Mouse (Mus musculus) left cerebral cortex, adult 8-10 months (tissue): ENCODE results near the gene Snx15. TPM values are rescaled to one million over a fixed set of nuclear protein-coding genes. Genes with fewer than 3 reads are reported as not detected.
"Not testable (repeated sequence)": the region's sequence is repeated elsewhere in the genome, so short reads cannot be mapped to it uniquely, and the experiment has no call there.

Source experiments
- DNase-seq, 2 experiments: peaks; one replicate each; pipeline ENCODE4 v3.0.0; 2022; ENCODE audit warnings: low spot score in 2 of 2
- total RNA-seq, 4 experiments: library from RNA; stranded (reverse); gene quantifications; 2 replicates each; pipeline ENCODE4 v1.2.4; 2022

Snx15 gene
- total RNA-seq = 10 to 100 TPM; 36.9 to 50.9 (median 45.7) TPM

- DNase-seq = peak; percentile 94 to 96
Measured at GRCm38 (mm10) chr19:6127760-6128341, at the start of gene Snx15. Gene Snx15 (minus strand): TSS chr19:6128304.

- DNase-seq = no peak
Measured at GRCm38 (mm10) chr19:6174771-6175170, 46.7 kb upstream of the Snx15 start.

- DNase-seq = no peak
Measured at GRCm38 (mm10) chr19:6171215-6171614, 43.1 kb upstream of the Snx15 start.

- no peak for DNase-seq
Measured at GRCm38 (mm10) chr19:6166750-6167149, 38.6 kb upstream of the Snx15 start.

- DNase-seq = no peak
Measured at GRCm38 (mm10) chr19:6163872-6164547, 35.9 kb upstream of the Snx15 start.

GRCm38 (mm10) chr19:6157220-6157619 lies 29.1 kb upstream of the Snx15 start:
- no peak for DNase-seq

GRCm38 (mm10) chr19:6156372-6156771 lies 28.3 kb upstream of the Snx15 start:
- DNase-seq = no peak

GRCm38 (mm10) chr19:6155174-6155573 lies 27.1 kb upstream of the Snx15 start:
- DNase-seq = no peak

GRCm38 (mm10) chr19:6144842-6145241 lies 16.7 kb upstream of the Snx15 start:
- no peak for DNase-seq

GRCm38 (mm10) chr19:6141394-6141749 lies 13.3 kb upstream of the Snx15 start, which contains the start of gene Arl2:
Gene Arl2 (minus strand): TSS chr19:6141548.
- DNase-seq = peak in 1 of 2 experiments; percentile 83

- peak; percentile 88 to 93 for DNase-seq
Measured at GRCm38 (mm10) chr19:6140678-6141393, 12.7 kb upstream of the Snx15 start, which contains the start of gene Batf2. Gene Batf2 (plus strand): TSS chr19:6140983.

- DNase-seq = no peak
Measured at GRCm38 (mm10) chr19:6140374-6140677, 12.2 kb upstream of the Snx15 start.

- no peak for DNase-seq
Measured at GRCm38 (mm10) chr19:6139701-6140100, 11.6 kb upstream of the Snx15 start.

- DNase-seq = no peak
Measured at GRCm38 (mm10) chr19:6136397-6136796, 8.3 kb upstream of the Snx15 start.

GRCm38 (mm10) chr19:6133197-6133596 lies 5.1 kb upstream of the Snx15 start:
- DNase-seq = not testable (repeated sequence)

- DNase-seq = no peak
Measured at GRCm38 (mm10) chr19:6132171-6132827, 4.2 kb upstream of the Snx15 start.

- DNase-seq = not testable (repeated sequence)
Measured at GRCm38 (mm10) chr19:6130414-6131128, 2.5 kb upstream of the Snx15 start.

GRCm38 (mm10) chr19:6126789-6127580 lies 1.1 kb downstream of the Snx15 start:
- no peak for DNase-seq

GRCm38 (mm10) chr19:6126289-6126688 lies 1.8 kb downstream of the Snx15 start:
- no peak for DNase-seq

GRCm38 (mm10) chr19:6124898-6125297 lies 3.2 kb downstream of the Snx15 start:
- no peak for DNase-seq

- DNase-seq = no peak
Measured at GRCm38 (mm10) chr19:6123330-6123729, 4.8 kb downstream of the Snx15 start.
